Mouse (Mus musculus) heart, adult 2 months (tissue): ENCODE data around the gene Frmd8. TPM values are rescaled to one million over a fixed set of nuclear protein-coding genes. Genes with fewer than 3 reads are reported as not detected.

ENCODE experiments used
- DNase-seq, 2 experiments: peaks; one replicate each; pipeline ENCODE4 v3.0.0; 2021
- H3K27ac ChIP-seq: fragments of 200-600 bp; 2 replicates; pipeline ENCODE4 v1.8.1; 2022
- H3K27me3 ChIP-seq: fragments of 200-500 bp; 2 replicates; pipeline ENCODE4 v1.6.1; 2012; ENCODE audit warnings: mild to moderate bottlenecking, low read length, inconsistent platforms, mixed read lengths; ENCODE audit not compliant: control insufficient read depth, insufficient read depth
- H3K36me3 ChIP-seq: fragments of 200-500 bp; 2 replicates; pipeline ENCODE4 v1.6.1; 2012; ENCODE audit warnings: low read length, inconsistent platforms; ENCODE audit not compliant: control insufficient read depth, insufficient read depth
- H3K4me1 ChIP-seq: fragments of 200-500 bp; 2 replicates; pipeline ENCODE4 v1.6.1; 2011; ENCODE audit warnings: low read length; ENCODE audit not compliant: control insufficient read depth, insufficient read depth
- H3K4me3 ChIP-seq: fragments of 200-600 bp; 2 replicates; pipeline ENCODE4 v1.8.1; 2022
- H3K79me2 ChIP-seq: fragments of 200-500 bp; replicated peaks from 2 replicates; pipeline ENCODE4 v1.6.1; 2012; ENCODE audit warnings: mild to moderate bottlenecking, inconsistent platforms, low read length, moderate library complexity, mixed read lengths; ENCODE audit not compliant: control insufficient read depth, insufficient read depth
- H3K9ac ChIP-seq: fragments of 200-500 bp; 2 replicates; pipeline ENCODE4 v1.6.1; 2012; ENCODE audit warnings: low read depth, mild to moderate bottlenecking, control low read depth, inconsistent platforms, low read length, mixed read lengths
- CTCF ChIP-seq: fragments of 200-600 bp; IDR thresholded peaks from 2 replicates; pipeline ENCODE4 v1.8.1; 2022; ENCODE audit warnings: antibody characterized with exemption, mild to moderate bottlenecking, moderate library complexity
- EP300 ChIP-seq: fragments of 200-500 bp; IDR thresholded peaks from 2 replicates; pipeline ENCODE4 v1.6.1; 2011; ENCODE audit warnings: low read depth, low read length, control low read depth; ENCODE audit not compliant: insufficient read depth
- POLR2A ChIP-seq: fragments of 200-500 bp; IDR thresholded peaks from 2 replicates; pipeline ENCODE4 v1.6.1; 2011; ENCODE audit warnings: mild to moderate bottlenecking, low read depth, low read length, control low read depth; ENCODE audit not compliant: insufficient read depth
- WGBS: fragments of 180-500 bp; shearing (Covaris S2); methylation state at CpG from one replicate; pipeline ENCODE4 v1.1.7; 2018; 5-methylcytosine and 5-hydroxymethylcytosine counted together
- intact Hi-C: fragments of 180-260 bp; cut with DNase I; formaldehyde crosslinking; loops from one replicate; pipeline ENCODE4 v1.15.1; 2025
- polyA plus RNA-seq: library from polyadenylated mRNA; depleted of rRNA; stranded (reverse); fragments of >200 nt; gene quantifications from 2 replicates; pipeline ENCODE4 v1.2.3, GENCODE M21; 2012
- total RNA-seq, 2 experiments: library from RNA; stranded (reverse); gene quantifications; 2 replicates each; pipeline ENCODE4 v1.2.3; 2021

Gene Frmd8
- total and polyA plus RNA-seq, 3 experiments, result 7.0 to 8.4 (median 7.7) TPM

DNA sequence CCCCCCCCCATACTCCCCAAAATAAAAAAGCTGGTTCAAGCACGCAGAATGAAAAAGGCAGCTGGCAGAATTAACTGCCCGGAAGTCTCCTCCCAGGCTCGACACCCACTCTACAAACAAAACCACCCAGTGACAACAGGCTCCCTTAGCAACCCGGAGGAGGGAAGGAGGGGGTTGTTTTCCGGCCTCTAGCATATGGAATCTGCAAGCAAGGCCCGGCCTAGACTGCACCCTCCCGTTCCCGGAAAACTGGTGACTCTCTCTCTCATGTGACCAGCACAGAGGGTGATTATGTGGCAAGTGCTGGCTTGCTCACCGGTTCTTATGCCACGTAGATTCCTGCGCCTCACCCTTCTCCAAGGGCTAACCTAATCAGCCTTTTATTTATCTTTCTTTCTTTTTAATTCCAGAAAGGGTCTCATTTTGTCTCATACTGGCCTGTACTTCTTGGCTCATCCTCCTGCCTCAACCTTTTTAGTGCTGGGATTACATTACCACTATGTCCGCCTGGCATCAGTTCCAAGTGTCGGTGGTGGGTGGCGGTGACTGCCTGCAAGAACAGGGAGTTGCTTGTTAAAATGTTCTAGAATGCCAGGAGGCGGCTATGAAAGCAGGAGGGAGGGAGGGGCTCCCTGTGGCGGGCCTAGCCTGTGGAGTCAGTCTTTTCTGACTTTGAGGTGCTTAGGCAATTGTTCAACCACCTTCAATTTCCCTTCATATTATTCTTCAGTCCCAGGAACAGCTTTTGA, 28.3 kb downstream of the Frmd8 start:
- DNase-seq, result peak; percentile 86 to 94
- under 1% methylated on average over 16 of the region's 16 CpGs for WGBS
- Histone ChIP-seq H3K27me3 (no peaks in the 10 kb centered on the region), H3K4me1 (peaks cover 27% of the 10 kb centered on the region), H3K9ac (peak overlapping the region; percentile 75), H3K27ac (peak overlapping the region; percentile 100), H3K79me2 (0 out of 2 replicates have a peak, but pooled peaks cover 3% of the 10 kb centered on the region), H3K36me3 (peaks cover 9% of the 10 kb centered on the region; the same call in 1 of the 2 replicates), H3K4me3 (peak overlapping the region; percentile 52)
- TF ChIP-seq CTCF (no peak), POLR2A (peak; percentile 93), EP300 (peak; percentile 97)
- intact Hi-C loops, result no loop called here

DNA sequence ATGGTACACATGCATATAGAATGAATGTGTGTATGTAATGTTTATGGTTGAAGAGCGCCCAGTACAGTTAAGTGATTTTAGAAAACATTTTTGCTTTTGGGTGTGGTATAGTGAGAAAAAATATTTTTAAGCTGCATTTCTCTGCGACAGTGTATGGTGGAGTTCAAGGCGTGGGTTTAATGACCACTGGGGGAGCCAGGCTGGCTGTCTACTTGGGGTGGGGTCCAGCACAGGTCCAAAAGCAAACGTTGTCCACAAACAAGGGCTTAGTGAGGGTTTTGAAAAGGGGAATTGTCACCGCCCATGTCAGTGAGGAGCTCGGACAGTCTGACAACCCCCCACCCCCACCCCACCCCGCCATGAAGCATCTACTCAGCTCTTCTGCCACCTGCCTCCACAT, 28.9 kb downstream of the Frmd8 start:
- H3K4me1 ChIP-seq, result peaks cover 25% of the 10 kb centered on the region
- DNase-seq, result peak in 1 of 2 experiments; percentile 70
- H3K4me3 ChIP-seq, result peak overlapping the region; percentile 59
- H3K27ac ChIP-seq, result peak overlapping the region; percentile 100
- WGBS, result 0% methylated on average over 7 of the region's 7 CpGs
- intact Hi-C loops, result no loop called here
- 0 out of 2 replicates have a peak, but pooled peaks cover 3% of the 10 kb centered on the region for H3K79me2 ChIP-seq
- TF ChIP-seq EP300 (no peak), CTCF (peak; percentile 29), POLR2A (no peak)
- no peaks in the 10 kb centered on the region for H3K27me3 ChIP-seq
- H3K36me3 ChIP-seq, result peaks cover 9% of the 10 kb centered on the region; the same call in 1 of the 2 replicates
- H3K9ac ChIP-seq, result peak overlapping the region; percentile 71

DNA sequence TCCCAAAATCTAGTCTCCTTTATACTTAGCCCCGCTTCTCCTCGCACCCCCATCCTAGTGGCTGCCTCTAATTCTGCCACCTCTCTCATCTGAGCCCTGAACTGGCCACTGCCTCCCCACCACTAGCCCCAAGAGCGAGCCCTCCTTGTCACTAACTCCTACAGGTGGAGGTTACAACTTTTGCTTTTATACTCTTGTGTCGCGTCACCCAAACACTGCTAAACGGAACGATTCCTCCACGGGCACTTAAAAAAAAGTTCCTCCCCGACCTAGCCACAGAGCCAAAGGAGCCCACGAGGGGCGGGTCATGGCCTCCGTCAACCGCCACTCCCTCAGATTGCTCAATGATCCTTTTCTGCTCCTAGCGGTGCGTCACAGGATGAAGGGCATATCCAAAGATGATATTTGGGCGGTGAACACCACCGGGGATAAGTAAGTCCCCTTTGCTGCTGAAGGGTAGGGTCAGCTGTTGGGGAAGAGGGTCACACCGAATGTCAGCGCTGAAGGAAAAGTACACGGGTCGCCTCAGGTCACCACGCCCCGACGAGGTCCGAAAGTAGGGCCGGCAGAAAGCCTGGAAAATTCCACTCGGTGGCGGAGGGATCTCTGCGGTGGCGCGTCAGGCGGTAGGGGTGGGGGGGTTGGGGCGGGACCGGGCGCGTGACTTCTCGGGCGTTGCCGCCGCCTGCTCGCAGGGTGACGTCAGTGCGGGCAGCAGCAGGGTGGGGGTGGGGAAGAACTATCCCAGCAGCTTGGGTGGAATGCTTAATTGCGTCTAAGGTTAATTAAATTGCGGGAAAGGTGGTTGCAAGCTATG, 29.5 kb downstream of the Frmd8 start:
- peaks cover 25% of the 10 kb centered on the region for H3K4me1 ChIP-seq
- peak overlapping the region; percentile 100 for H3K27ac ChIP-seq
- H3K9ac ChIP-seq, result peak overlapping the region; percentile 87
- peak; percentile 27 for TF ChIP-seq CTCF
- TF ChIP-seq EP300, result peak; percentile 99
- peak; percentile 100 for TF ChIP-seq POLR2A
- H3K4me3 ChIP-seq, result peak overlapping the region; percentile 75
- WGBS, result under 1% methylated on average over 45 of the region's 45 CpGs
- intact Hi-C loops, result no loop called here
- peak; percentile 96 to 97 for DNase-seq
- H3K27me3 ChIP-seq, result no peaks in the 10 kb centered on the region
- H3K36me3 ChIP-seq, result peaks cover 6% of the 10 kb centered on the region; the same call in 1 of the 2 replicates
- H3K79me2 ChIP-seq, result 0 out of 2 replicates have a peak, but pooled peaks cover 3% of the 10 kb centered on the region

DNA sequence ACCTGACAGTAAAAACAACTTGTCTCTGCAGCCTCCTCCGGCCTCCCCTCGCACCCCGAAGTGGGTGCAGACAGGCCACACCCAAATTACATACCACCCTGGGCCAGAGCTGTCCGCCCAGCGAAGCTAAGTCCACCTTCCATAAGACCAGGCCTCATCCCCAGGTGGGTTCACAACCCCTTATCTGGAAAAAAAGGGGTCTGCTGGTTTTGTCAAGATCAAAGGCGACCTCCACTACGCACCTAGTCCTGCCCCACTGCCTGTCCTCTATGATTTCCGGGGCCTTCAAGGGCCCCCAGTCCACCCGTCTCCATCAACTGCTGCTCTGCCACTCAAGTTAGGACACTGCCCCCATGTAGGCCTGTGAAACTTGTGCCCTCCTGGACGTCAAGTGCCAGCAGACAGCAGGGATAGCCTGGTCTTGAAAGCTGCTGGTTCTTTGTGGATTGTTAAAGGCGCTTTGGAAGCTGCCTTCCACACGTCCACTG, 30.2 kb downstream of the Frmd8 start:
- TF ChIP-seq EP300, result no peak
- TF ChIP-seq POLR2A, result no peak; the same call in 1 of the 2 replicates
- TF ChIP-seq CTCF, result no peak
- H3K4me1 ChIP-seq, result peaks cover 24% of the 10 kb centered on the region
- intact Hi-C loops, result loop anchor here (1.0 kb wide), 1 partner anchor 43 kb away; no protein-coding TSS in a partner anchor

DNA sequence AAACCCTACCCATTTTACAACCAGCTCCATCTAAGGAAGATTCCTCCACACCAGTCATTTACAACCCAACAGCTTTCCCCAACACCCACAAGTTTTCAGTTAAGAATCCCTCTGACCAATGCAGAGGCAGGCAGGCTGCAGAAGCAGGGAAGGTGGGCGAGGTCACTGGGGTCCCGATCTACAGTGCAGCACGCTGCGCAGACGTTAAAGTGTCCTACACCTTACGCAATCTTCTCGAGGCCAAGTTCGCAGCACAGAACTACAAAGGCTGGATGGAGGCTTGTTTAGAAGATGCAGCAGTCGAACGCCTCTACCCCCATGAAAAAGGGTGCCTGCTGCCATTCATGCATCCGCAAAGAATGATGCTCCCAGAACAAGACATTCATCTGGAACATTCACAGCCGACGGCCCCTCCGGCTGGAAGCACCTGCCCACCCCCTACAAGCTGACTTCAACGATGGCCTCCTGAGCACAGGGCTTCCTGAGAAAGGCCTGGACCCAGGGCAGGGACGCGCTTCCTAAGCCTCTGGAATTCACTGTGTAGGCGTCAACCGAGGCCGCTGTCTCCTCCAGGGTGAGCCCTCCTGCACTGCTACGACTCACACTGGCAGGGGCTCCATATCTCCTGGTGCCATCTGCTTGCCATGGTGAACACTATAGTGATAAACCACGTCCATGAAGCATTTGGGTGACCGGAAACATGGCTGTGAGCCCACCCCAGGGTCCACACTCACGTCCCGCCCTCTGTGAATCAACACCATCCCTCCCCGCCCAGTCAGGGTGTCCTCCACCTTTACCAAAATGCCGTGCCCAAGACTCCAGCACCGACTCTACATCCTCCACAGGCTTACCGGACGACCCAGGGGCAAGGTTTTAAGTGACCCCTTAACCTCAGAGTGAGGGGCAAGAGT, 31.0 kb downstream of the Frmd8 start:
- Histone ChIP-seq H3K27ac (peak overlapping the region; percentile 100), H3K79me2 (0 out of 2 replicates have a peak, but pooled peaks cover 3% of the 10 kb centered on the region), H3K36me3 (peaks cover 17% of the 10 kb centered on the region), H3K4me1 (peaks cover 24% of the 10 kb centered on the region), H3K27me3 (no peaks in the 10 kb centered on the region), H3K4me3 (peak overlapping the region; percentile 75), H3K9ac (peak overlapping the region; percentile 87)
- WGBS, result 9% methylated on average over 30 of the region's 30 CpGs
- TF ChIP-seq POLR2A (peak; percentile 65), CTCF (no peak), EP300 (peak; percentile 45)
- peak; percentile 63 to 71 for DNase-seq
- intact Hi-C loops, result loop anchor here (1.0 kb wide), 1 partner anchor 42 kb away; no protein-coding TSS in a partner anchor

More for the DNA sequence above, 30.2 kb downstream of the Frmd8 start:
- peak overlapping the region; percentile 87 for H3K9ac ChIP-seq
- no peak for DNase-seq
- WGBS, result 6% methylated on average over 12 of the region's 12 CpGs
- 0 out of 2 replicates have a peak, but pooled peaks cover 3% of the 10 kb centered on the region for H3K79me2 ChIP-seq
- no peaks in the 10 kb centered on the region for H3K27me3 ChIP-seq
- H3K36me3 ChIP-seq, result peaks cover 11% of the 10 kb centered on the region
- H3K27ac ChIP-seq, result peak overlapping the region; percentile 100
- H3K4me3 ChIP-seq, result peak overlapping the region; percentile 75
